Mouse (Mus musculus) E14TG2a.4 (cell line): ENCODE measurements around the gene Itga9.

ENCODE experiments used
- H3K27me3 ChIP-seq: 2 replicates; pipeline ENCODE4 v1.6.1; 2014; ENCODE audit warnings: low read length, control low read depth; ENCODE audit not compliant: insufficient read depth
- H3K36me3 ChIP-seq: 2 replicates; pipeline ENCODE4 v1.6.1; 2014; ENCODE audit warnings: low read length, control low read depth; ENCODE audit not compliant: insufficient read depth
- H3K4me1 ChIP-seq: replicated peaks from 2 replicates; pipeline ENCODE4 v1.6.1; 2014; ENCODE audit warnings: low read depth, low read length, control low read depth
- H3K4me3 ChIP-seq: replicated peaks from 2 replicates; pipeline ENCODE4 v1.5.1; 2014; ENCODE audit warnings: mild to moderate bottlenecking, low read length
- H3K9me3 ChIP-seq: 2 replicates; pipeline ENCODE4 v1.6.1; 2014; ENCODE audit warnings: low read length, control low read depth
- CTCF ChIP-seq: conservative IDR thresholded peaks from 2 replicates; pipeline ENCODE4 v1.5.1; 2014; ENCODE audit warnings: low read length
- NANOG ChIP-seq: IDR thresholded peaks from 2 replicates; pipeline ENCODE4 v1.6.1; 2014; ENCODE audit warnings: borderline replicate concordance, low read length, mixed read lengths
- POU5F1 ChIP-seq: IDR thresholded peaks from 2 replicates; pipeline ENCODE4 v1.6.1; 2014; ENCODE audit warnings: low read length, borderline replicate concordance

The Itga9 gene

GRCm38 (mm10) chr9:118913048-118913447, 306.6 kb downstream of the Itga9 start:
- no peaks in the 10 kb centered on the region for H3K9me3 ChIP-seq
- no peak overlapping the region for H3K4me3 ChIP-seq
- no peaks in the 10 kb centered on the region for H3K36me3 ChIP-seq
- H3K4me1 ChIP-seq = peaks cover 9% of the 10 kb centered on the region
- peaks cover 38% of the 10 kb centered on the region for H3K27me3 ChIP-seq
- TF ChIP-seq NANOG (no peak), CTCF (no peak), POU5F1 (no peak)

GRCm38 (mm10) chr9:118913613-118914012, 307.1 kb downstream of the Itga9 start:
- H3K27me3 ChIP-seq = peaks cover 41% of the 10 kb centered on the region
- no peak overlapping the region for H3K4me3 ChIP-seq
- no peaks in the 10 kb centered on the region for H3K36me3 ChIP-seq
- H3K4me1 ChIP-seq = peaks cover 4% of the 10 kb centered on the region
- no peaks in the 10 kb centered on the region for H3K9me3 ChIP-seq
- TF ChIP-seq CTCF (no peak), NANOG (no peak), POU5F1 (no peak)

GRCm38 (mm10) chr9:118914589-118914988, 308.1 kb downstream of the Itga9 start:
- Histone ChIP-seq H3K27me3 (peaks cover 48% of the 10 kb centered on the region), H3K9me3 (no peaks in the 10 kb centered on the region), H3K4me3 (no peak overlapping the region), H3K4me1 (peaks cover 5% of the 10 kb centered on the region), H3K36me3 (no peaks in the 10 kb centered on the region)
- TF ChIP-seq CTCF (no peak), NANOG (no peak), POU5F1 (no peak)

GRCm38 (mm10) chr9:118915290-118915689, 308.8 kb downstream of the Itga9 start:
- TF ChIP-seq NANOG (no peak), CTCF (peak; percentile 89), POU5F1 (no peak)
- H3K36me3 ChIP-seq = no peaks in the 10 kb centered on the region
- peaks cover 54% of the 10 kb centered on the region for H3K27me3 ChIP-seq
- H3K4me3 ChIP-seq = no peak overlapping the region
- no peaks in the 10 kb centered on the region for H3K9me3 ChIP-seq
- peaks cover 12% of the 10 kb centered on the region for H3K4me1 ChIP-seq

- TF ChIP-seq CTCF (no peak), NANOG (no peak), POU5F1 (no peak)
- Histone ChIP-seq H3K36me3 (no peaks in the 10 kb centered on the region), H3K4me1 (peaks cover 15% of the 10 kb centered on the region), H3K9me3 (no peaks in the 10 kb centered on the region), H3K4me3 (no peak overlapping the region), H3K27me3 (peaks cover 69% of the 10 kb centered on the region)
Observed at GRCm38 (mm10) chr9:118919672-118920186, 313.2 kb downstream of the Itga9 start.

- H3K4me1 ChIP-seq = peaks cover 25% of the 10 kb centered on the region
- no peaks in the 10 kb centered on the region for H3K36me3 ChIP-seq
- H3K4me3 ChIP-seq = no peak overlapping the region
- no peaks in the 10 kb centered on the region for H3K9me3 ChIP-seq
- TF ChIP-seq CTCF (peak; percentile 65), NANOG (no peak), POU5F1 (no peak)
- peaks cover 71% of the 10 kb centered on the region for H3K27me3 ChIP-seq
Observed at GRCm38 (mm10) chr9:118920798-118921515, 314.5 kb downstream of the Itga9 start.

- Histone ChIP-seq H3K9me3 (no peaks in the 10 kb centered on the region), H3K27me3 (peaks cover 69% of the 10 kb centered on the region), H3K36me3 (no peaks in the 10 kb centered on the region), H3K4me1 (peaks cover 26% of the 10 kb centered on the region), H3K4me3 (no peak overlapping the region)
- TF ChIP-seq NANOG (no peak), POU5F1 (no peak), CTCF (no peak)
Observed at GRCm38 (mm10) chr9:118921926-118922325, 315.4 kb downstream of the Itga9 start.

GRCm38 (mm10) chr9:118924554-118925085, 318.1 kb downstream of the Itga9 start:
- TF ChIP-seq POU5F1 (no peak), CTCF (no peak), NANOG (no peak)
- Histone ChIP-seq H3K9me3 (no peaks in the 10 kb centered on the region), H3K36me3 (no peaks in the 10 kb centered on the region), H3K27me3 (peaks cover 73% of the 10 kb centered on the region), H3K4me3 (peak overlapping the region; percentile 80), H3K4me1 (peaks cover 35% of the 10 kb centered on the region)
